13 mouse cellular contexts compared by ENCODE assay signal in the genomic region with DNA sequence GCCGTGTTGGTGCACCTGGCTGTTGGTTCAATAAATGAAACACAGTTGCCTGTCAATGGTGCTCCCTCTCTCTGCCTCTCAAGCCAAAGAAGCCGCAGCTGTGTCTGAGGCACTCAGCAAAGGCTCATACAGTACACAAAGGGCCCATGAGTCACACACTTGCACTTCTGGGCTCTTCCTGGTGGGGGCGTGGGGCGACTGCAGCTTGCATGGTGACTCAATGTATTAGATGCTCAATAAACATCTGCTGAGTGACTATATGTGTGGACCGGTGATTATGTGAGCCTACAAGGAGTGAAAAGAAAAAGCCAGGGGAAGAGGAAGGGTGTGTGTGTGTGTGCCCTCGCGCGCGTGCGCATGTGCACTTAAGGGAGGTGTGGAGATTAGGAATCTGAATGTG. TPM values are rescaled to one million over a fixed set of nuclear protein-coding genes. Genes with fewer than 3 reads are reported as not detected.
DNase-seq lines count a peak whose midpoint lies in the region; ATAC-seq and TF ChIP-seq lines count a peak whose summit lies in the region.
"Had no signal": no experiment of that assay in that cellular context is flagged by ENCODE, and none has a peak within 500 bp of the region (broad histone marks: within the 10 kb centered on the region; RNA-seq: fewer than 3 reads in every experiment).

No protein-coding gene starts in this region.

- no peaks in the 10 kb centered on the region for H3K27me3 ChIP-seq in forebrain, postnatal 0 days (ENCODE audit: insufficient read depth, low read length)
- no peaks in the 10 kb centered on the region for H3K27me3 ChIP-seq in forebrain, embryonic 16.5 days (replicated peaks; ENCODE audit: control insufficient read depth, insufficient read depth, low read length)
- 0 out of 2 replicates have a peak, but pooled peaks cover 3% of the 10 kb centered on the region for H3K27me3 ChIP-seq in heart, embryonic 10.5 days (ENCODE audit: insufficient read depth, poor library complexity, severe bottlenecking)
- H3K27me3 ChIP-seq: stomach, embryonic 15.5 days had no signal

- H3K4me1 ChIP-seq in forebrain, postnatal 0 days (ENCODE audit: insufficient read depth) = peaks cover 17% of the 10 kb centered on the region
- peaks cover 24% of the 10 kb centered on the region for H3K4me1 ChIP-seq in forebrain, embryonic 16.5 days (replicated peaks; ENCODE audit: control insufficient read depth, insufficient read depth, low read length)
- peaks cover 26% of the 10 kb centered on the region for H3K4me1 ChIP-seq in heart, embryonic 10.5 days

- no peak overlapping the region for H3K4me3 ChIP-seq in forebrain, postnatal 0 days (ENCODE audit: low read depth, low read length)
- no peak overlapping the region for H3K4me3 ChIP-seq in forebrain, embryonic 16.5 days (replicated peaks; ENCODE audit: low read length)
- H3K4me3 ChIP-seq in heart, embryonic 10.5 days = no peak overlapping the region
- H3K4me3 ChIP-seq: stomach, embryonic 15.5 days had no signal

- DNase-seq in forebrain, postnatal 0 days = no peak
- peak; percentile 60 to 66 for DNase-seq in right cerebral cortex, postnatal 10 days (ENCODE audit: low spot score in 2 of 2)
- DNase-seq in right cerebral cortex, postnatal 4 days = no peak
- DNase-seq in MN1 (ENCODE audit: low spot score) = peak; percentile 44
- peak; percentile 33 for DNase-seq in thymus, postnatal 25 days
- DNase-seq in heart, embryonic 10.5 days (ENCODE audit: low spot score) = no peak
- DNase-seq in adrenal gland, postnatal 4 days (ENCODE audit: low spot score in 2 of 2) = no peak
- DNase-seq: kidney, adult 9 months had no signal

- 0 out of 2 replicates have a peak overlapping the region, but pooled peaks have one; percentile 96 for H3K4me2 ChIP-seq in forebrain, postnatal 0 days (ENCODE audit: low read depth)
- no peak overlapping the region for H3K4me2 ChIP-seq in forebrain, embryonic 16.5 days (ENCODE audit: low read length)
- H3K4me2 ChIP-seq: stomach, embryonic 15.5 days had no signal

- no peaks in the 10 kb centered on the region; the same call in 1 of the 2 replicates for H3K36me3 ChIP-seq in forebrain, postnatal 0 days (ENCODE audit: insufficient read depth)
- peaks cover 4% of the 10 kb centered on the region; the same call in 1 of the 2 replicates for H3K36me3 ChIP-seq in forebrain, embryonic 16.5 days (ENCODE audit: control insufficient read depth, insufficient read depth)
- peaks cover 3% of the 10 kb centered on the region; the same call in 1 of the 2 replicates for H3K36me3 ChIP-seq in heart, embryonic 10.5 days
- H3K36me3 ChIP-seq: stomach, embryonic 15.5 days had no signal

- no peak overlapping the region for H3K27ac ChIP-seq in forebrain, postnatal 0 days (ENCODE audit: low read depth, low read length)
- H3K27ac ChIP-seq in forebrain, embryonic 16.5 days (ENCODE audit: low read length) = no peak overlapping the region
- no peak overlapping the region for H3K27ac ChIP-seq in heart, embryonic 10.5 days
- H3K27ac ChIP-seq: stomach, embryonic 15.5 days had no signal

- ATAC-seq in forebrain, postnatal 0 days = no peak
- ATAC-seq in forebrain, embryonic 16.5 days = no peak
- ATAC-seq: activated CD4-positive, CD25-positive, alpha-beta regulatory T cell, adult 4 months had no signal

- 0 out of 2 replicates have a peak, but pooled peaks have one; percentile 30 for TF ChIP-seq CTCF in forebrain, postnatal 0 days (IDR thresholded peaks at IDR 0.05; ENCODE audit: low read depth)

- 84% methylated on average over 10 of the region's 10 CpGs for WGBS in forebrain, postnatal 0 days
- 88% methylated on average over 10 of the region's 10 CpGs for WGBS in forebrain, embryonic 16.5 days
- 90% methylated on average over 10 of the region's 10 CpGs for WGBS in heart, embryonic 10.5 days

- no peak overlapping the region for H3K9ac ChIP-seq in forebrain, postnatal 0 days
- H3K9ac ChIP-seq in forebrain, embryonic 16.5 days (replicated peaks; ENCODE audit: low read depth, low read length) = no peak overlapping the region
- H3K9ac ChIP-seq: stomach, embryonic 15.5 days had no signal

- H3K9me3 ChIP-seq in forebrain, postnatal 0 days (ENCODE audit: low read length) = no peaks in the 10 kb centered on the region
- no peaks in the 10 kb centered on the region for H3K9me3 ChIP-seq in forebrain, embryonic 16.5 days (ENCODE audit: control insufficient read depth, low read length)
- H3K9me3 ChIP-seq in heart, embryonic 10.5 days = no peaks in the 10 kb centered on the region
- H3K9me3 ChIP-seq: stomach, embryonic 15.5 days had no signal

RNA-seq across cellular contexts. Expression of gene Ift27, which starts 2.3 kb away (rescaled TPM):
- total RNA-seq in forebrain, postnatal 0 days (2014; rRNA removed) = 41.2 and 43.1 TPM in 2 replicates
- polyA plus RNA-seq in forebrain, postnatal 0 days (2015; fragmentation: Nextera tagmentation; extraction: Ambion mirVana) = 134 and 145 TPM in 2 replicates
- 113 and 114 TPM in 2 replicates for polyA plus RNA-seq in forebrain, embryonic 16.5 days (2015; fragmentation: Nextera tagmentation; extraction: Ambion mirVana)
- 49.0 and 60.4 TPM in 2 replicates for polyA plus RNA-seq in heart, embryonic 10.5 days (2016; fragmentation: Nextera tagmentation; extraction: Ambion mirVana)
- 10 to 100 TPM; 32.1 to 32.8 TPM for total RNA-seq in adrenal gland, postnatal 4 days (2021)

RNA-seq across cellular contexts. Expression of gene Pvalb, which starts 34.5 kb away (rescaled TPM):
- 0.33 and 0.77 TPM in 2 replicates for total RNA-seq in forebrain, postnatal 0 days (2014; rRNA removed)
- 1.8 and 2.8 TPM in 2 replicates for polyA plus RNA-seq in forebrain, postnatal 0 days (2015; fragmentation: Nextera tagmentation; extraction: Ambion mirVana)
- polyA plus RNA-seq in forebrain, embryonic 16.5 days (2015; fragmentation: Nextera tagmentation; extraction: Ambion mirVana) = not detected in 2 replicates
- polyA plus RNA-seq in heart, embryonic 10.5 days (2016; fragmentation: Nextera tagmentation; extraction: Ambion mirVana) = 0.30 and 1.3 TPM in 2 replicates
- total RNA-seq in adrenal gland, postnatal 4 days (2021) = 10 to 100 TPM in 1 of 2 experiments, 1 to 10 TPM in 1; 2.8 to 13.4 TPM
- total RNA-seq: common myeloid progenitor, adult 5-6 weeks had no signal
- polyA plus RNA-seq: activated CD4-positive, CD25-positive, alpha-beta regulatory T cell, adult 4 months had no signal

RNA-seq across cellular contexts. Expression of gene Cacng2, which starts 51.8 kb away (rescaled TPM):
- total RNA-seq in forebrain, postnatal 0 days (2014; rRNA removed) = 9.8 and 13.6 TPM in 2 replicates
- 6.8 and 10.1 TPM in 2 replicates for polyA plus RNA-seq in forebrain, postnatal 0 days (2015; fragmentation: Nextera tagmentation; extraction: Ambion mirVana)
- polyA plus RNA-seq in forebrain, embryonic 16.5 days (2015; fragmentation: Nextera tagmentation; extraction: Ambion mirVana) = 6.9 and 7.1 TPM in 2 replicates
- polyA plus RNA-seq in heart, embryonic 10.5 days (2016; fragmentation: Nextera tagmentation; extraction: Ambion mirVana) = not detected in 2 replicates
- under 1 TPM; 0.65 to 0.78 TPM for total RNA-seq in adrenal gland, postnatal 4 days (2021)
- total RNA-seq: common myeloid progenitor, adult 5-6 weeks had no signal
- polyA plus RNA-seq: heart, embryonic 14.5 days had no signal

Comparison
In these comparisons a context has a peak if more than half of its experiments do, and no peak if none do; other contexts are left out.
1. DNase-seq: peak in right cerebral cortex, postnatal 10 days (2 of 2), MN1 (single experiment) and thymus, postnatal 25 days (single experiment); none in forebrain, postnatal 0 days (single experiment), right cerebral cortex, postnatal 4 days (single experiment), heart, embryonic 10.5 days (single experiment) and adrenal gland, postnatal 4 days (0 of 2).